Mouse (Mus musculus): ENCODE data around the gene Tctex1d1.

GRCm38 (mm10) chr4:102940738-102941137 is 37.7 kb upstream of the Tctex1d1 start:
- TF ChIP-seq CEBPB (IDR thresholded peaks at IDR 0.05; ENCODE audit: insufficient read depth, poor library complexity, severe bottlenecking) (no peak), POLR2A (IDR thresholded peaks at IDR 0.05; ENCODE audit: insufficient read length, low read depth) (no peak), MAX (IDR thresholded peaks at IDR 0.05; ENCODE audit: low read depth) (no peak), TCF12 (IDR thresholded peaks at IDR 0.05; ENCODE audit: insufficient read depth, poor library complexity, severe bottlenecking) (no peak)

Data from myocyte (in vitro differentiated cells).